Mouse (Mus musculus) limb, embryonic 11.5 days (tissue): ENCODE results near the gene Boll. TPM values are rescaled to one million over a fixed set of nuclear protein-coding genes. Genes with fewer than 3 reads are reported as not detected.

ENCODE experiments used
- ATAC-seq: fragments of 200-750 bp; cut with Nextera tagmentation; 2 replicates; pipeline ENCODE4 v1.8.0; 2017; ENCODE audit warnings: low read depth; ENCODE audit not compliant: insufficient number of reproducible peaks, low FRiP score, low TSS enrichment
- DNase-seq: peaks from one replicate; pipeline ENCODE4 v3.0.0-alpha.2; 2015; ENCODE audit warnings: low spot score
- H3K27ac ChIP-seq: fragments of 300-500 bp; sonication (generic); replicated peaks from 2 replicates; pipeline ENCODE4 v1.5.1; 2014; ENCODE audit warnings: low read depth, mild to moderate bottlenecking, low read length
- H3K27me3 ChIP-seq: fragments of 300-500 bp; sonication (generic); 2 replicates; pipeline ENCODE4 v1.6.1; 2014; ENCODE audit warnings: mild to moderate bottlenecking, low read length, mixed read lengths; ENCODE audit not compliant: control insufficient read depth, insufficient read depth
- H3K36me3 ChIP-seq: fragments of 300-500 bp; sonication (generic); 2 replicates; pipeline ENCODE4 v1.6.1; 2014; ENCODE audit warnings: mild to moderate bottlenecking, low read length, moderate library complexity, mixed read lengths; ENCODE audit not compliant: control insufficient read depth, insufficient read depth
- H3K4me1 ChIP-seq: fragments of 300-500 bp; sonication (generic); 2 replicates; pipeline ENCODE4 v1.6.1; 2014; ENCODE audit warnings: low read length, mixed read lengths; ENCODE audit not compliant: control insufficient read depth, insufficient read depth
- H3K4me2 ChIP-seq: fragments of 300-500 bp; sonication (generic); 2 replicates; pipeline ENCODE4 v1.6.1; 2014; ENCODE audit warnings: low read depth, mild to moderate bottlenecking, moderate library complexity; ENCODE audit not compliant: severe bottlenecking
- H3K4me3 ChIP-seq: fragments of 300-500 bp; sonication (generic); 2 replicates; pipeline ENCODE4 v1.5.1; 2014; ENCODE audit warnings: low read depth, low read length
- H3K9ac ChIP-seq: fragments of 300-500 bp; sonication (generic); 2 replicates; pipeline ENCODE4 v1.6.1; 2014; ENCODE audit warnings: mild to moderate bottlenecking, low read length
- H3K9me3 ChIP-seq: fragments of 300-500 bp; sonication (generic); 2 replicates; pipeline ENCODE4 v1.6.1; 2016; ENCODE audit warnings: low read length; ENCODE audit not compliant: control insufficient read depth
- WGBS: fragments of 180-500 bp; shearing (Covaris S2); extraction: QIAGEN DNeasy Blood & Tissue Kit; methylation state at CpG from one replicate; pipeline ENCODE4 v1.1.7; 2014; 5-methylcytosine and 5-hydroxymethylcytosine counted together
- polyA plus RNA-seq: library from polyadenylated mRNA; unstranded; fragments of >200 nt; fragmentation: Nextera tagmentation; extraction: Ambion mirVana; gene quantifications from 2 replicates; pipeline ENCODE4 v1.2.1, GENCODE M21; 2014

Boll gene
- polyA plus RNA-seq: 0.43 TPM in 1 of 2 replicates, not detected in the other

DNA sequence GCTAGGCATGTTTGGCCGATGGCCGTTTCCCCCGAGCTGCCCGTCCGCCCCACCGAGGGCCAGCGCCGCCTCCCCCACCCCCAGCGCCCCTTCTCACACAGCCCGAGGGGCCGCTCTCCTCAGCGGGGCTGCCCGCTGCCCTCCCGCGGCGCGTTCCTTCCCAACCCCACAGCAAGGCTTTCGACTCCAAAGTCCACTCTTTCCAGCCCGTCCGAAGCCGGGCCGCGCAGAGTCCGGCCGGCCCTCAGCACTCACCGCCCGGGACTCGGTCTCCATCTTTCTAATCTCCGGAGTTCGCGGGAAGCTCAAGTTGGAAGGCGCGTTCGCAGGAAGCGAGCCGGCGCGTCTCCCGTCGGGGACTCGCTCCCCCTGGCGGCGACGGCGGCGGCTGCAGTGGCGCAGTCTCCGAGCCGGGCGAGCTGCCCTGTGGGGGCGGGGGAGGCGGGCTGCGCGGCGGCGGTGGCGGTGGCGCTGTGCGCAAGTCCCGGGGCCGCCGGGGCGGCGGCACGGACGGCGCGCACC is at the start of gene Boll:
Boll (minus strand) TSS at position 426 of the 522 bp plus-strand sequence.
- WGBS: 14% methylated on average over 68 of the region's 68 CpGs
- H3K4me1 ChIP-seq: no peaks in the 10 kb centered on the region
- no peaks in the 10 kb centered on the region for H3K36me3 ChIP-seq
- peak within 1 kb of the TSS; percentile 47 for H3K4me2 ChIP-seq
- H3K9me3 ChIP-seq: peaks cover 6% of the 10 kb centered on the region; the same call in 1 of the 2 replicates
- H3K9ac ChIP-seq: no peak within 1 kb of the TSS
- peak within 1 kb of the TSS; percentile 38 for H3K4me3 ChIP-seq
- H3K27ac ChIP-seq: no peak within 1 kb of the TSS
- DNase-seq: peak; percentile 86
- peak; percentile 79 for ATAC-seq
- peaks cover 18% of the 10 kb centered on the region for H3K27me3 ChIP-seq

DNA sequence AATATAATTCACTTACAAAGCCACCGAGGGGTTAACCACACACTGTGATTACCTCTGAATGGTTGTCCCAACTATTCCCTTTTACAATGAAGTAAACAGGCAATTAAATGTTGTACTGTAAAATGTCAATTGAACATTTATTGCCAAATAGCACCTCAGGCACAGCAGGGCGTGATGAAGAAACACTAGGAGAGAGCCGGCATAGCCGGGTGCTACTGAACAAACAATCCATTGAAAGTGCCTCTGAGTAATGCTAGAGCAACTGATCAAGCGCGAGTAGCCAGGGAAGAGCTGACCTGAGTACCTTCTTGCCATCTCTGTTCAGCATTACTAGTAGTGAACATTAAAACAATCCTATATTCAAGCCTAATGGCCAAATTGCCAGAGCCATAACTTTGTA is 49.3 kb upstream of the Boll start:
- no peak overlapping the region for H3K9ac ChIP-seq
- no peak overlapping the region for H3K4me2 ChIP-seq
- H3K9me3 ChIP-seq: no peaks in the 10 kb centered on the region
- H3K36me3 ChIP-seq: no peaks in the 10 kb centered on the region
- H3K4me1 ChIP-seq: no peaks in the 10 kb centered on the region
- ATAC-seq (no peak), DNase-seq (no peak)
- H3K27ac ChIP-seq: no peak overlapping the region
- H3K4me3 ChIP-seq: no peak overlapping the region
- H3K27me3 ChIP-seq: no peaks in the 10 kb centered on the region
- 40% methylated on average over 6 of the region's 6 CpGs for WGBS

DNA sequence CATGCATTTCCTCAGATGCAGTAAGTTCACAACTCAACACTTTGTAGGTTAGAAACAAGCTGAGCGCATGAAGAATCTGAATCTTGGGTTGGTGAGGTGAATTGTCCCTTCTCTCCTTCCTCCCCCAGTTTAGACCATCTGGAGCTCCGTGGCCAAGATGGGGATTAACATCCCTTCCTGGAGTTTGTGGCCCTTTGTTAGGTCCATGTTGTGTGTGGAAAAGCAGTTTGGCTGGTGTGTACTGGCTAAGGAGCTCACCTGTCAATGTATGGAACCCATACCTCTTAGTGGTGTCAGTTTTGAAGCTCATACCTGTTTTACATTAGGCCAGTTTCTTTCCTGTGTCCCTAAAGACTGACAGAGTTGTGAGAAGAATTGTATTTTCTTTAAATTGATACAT is 47.8 kb upstream of the Boll start:
- 87% methylated on average over 2 of the region's 2 CpGs for WGBS
- no peak for ATAC-seq
- H3K27me3 ChIP-seq: 0 out of 2 replicates have a peak, but pooled peaks cover 2% of the 10 kb centered on the region
- DNase-seq: no peak
- no peaks in the 10 kb centered on the region for H3K4me1 ChIP-seq
- H3K36me3 ChIP-seq: no peaks in the 10 kb centered on the region
- no peak overlapping the region for H3K4me2 ChIP-seq
- H3K9me3 ChIP-seq: no peaks in the 10 kb centered on the region
- H3K27ac ChIP-seq: no peak overlapping the region
- no peak overlapping the region for H3K9ac ChIP-seq
- no peak overlapping the region for H3K4me3 ChIP-seq

DNA sequence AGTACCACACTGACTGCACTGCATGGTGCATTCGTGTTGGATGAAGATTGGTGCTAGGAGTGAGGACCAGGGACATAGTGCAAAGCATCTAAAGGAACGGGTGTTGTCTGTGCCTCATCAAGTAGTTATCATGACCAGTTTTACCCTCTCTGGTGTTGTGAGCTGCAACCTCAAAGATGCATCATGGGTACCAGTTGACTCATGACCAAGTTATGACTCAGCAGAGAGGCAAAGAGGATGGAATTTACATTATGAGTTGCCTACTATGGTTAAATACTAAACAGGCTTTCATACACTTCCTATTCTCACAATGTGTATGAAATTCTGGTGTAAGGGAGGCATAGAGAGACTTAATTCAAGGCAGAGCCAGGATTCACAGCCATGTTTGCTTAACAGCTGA is 47.4 kb upstream of the Boll start:
- Histone ChIP-seq H3K27me3 (0 out of 2 replicates have a peak, but pooled peaks cover 2% of the 10 kb centered on the region), H3K4me3 (no peak overlapping the region), H3K9me3 (no peaks in the 10 kb centered on the region), H3K9ac (no peak overlapping the region), H3K36me3 (no peaks in the 10 kb centered on the region), H3K4me2 (no peak overlapping the region), H3K27ac (no peak overlapping the region), H3K4me1 (no peaks in the 10 kb centered on the region)
- no peak for DNase-seq
- no peak for ATAC-seq
- WGBS: 80% methylated on average over 2 of the region's 2 CpGs

DNA sequence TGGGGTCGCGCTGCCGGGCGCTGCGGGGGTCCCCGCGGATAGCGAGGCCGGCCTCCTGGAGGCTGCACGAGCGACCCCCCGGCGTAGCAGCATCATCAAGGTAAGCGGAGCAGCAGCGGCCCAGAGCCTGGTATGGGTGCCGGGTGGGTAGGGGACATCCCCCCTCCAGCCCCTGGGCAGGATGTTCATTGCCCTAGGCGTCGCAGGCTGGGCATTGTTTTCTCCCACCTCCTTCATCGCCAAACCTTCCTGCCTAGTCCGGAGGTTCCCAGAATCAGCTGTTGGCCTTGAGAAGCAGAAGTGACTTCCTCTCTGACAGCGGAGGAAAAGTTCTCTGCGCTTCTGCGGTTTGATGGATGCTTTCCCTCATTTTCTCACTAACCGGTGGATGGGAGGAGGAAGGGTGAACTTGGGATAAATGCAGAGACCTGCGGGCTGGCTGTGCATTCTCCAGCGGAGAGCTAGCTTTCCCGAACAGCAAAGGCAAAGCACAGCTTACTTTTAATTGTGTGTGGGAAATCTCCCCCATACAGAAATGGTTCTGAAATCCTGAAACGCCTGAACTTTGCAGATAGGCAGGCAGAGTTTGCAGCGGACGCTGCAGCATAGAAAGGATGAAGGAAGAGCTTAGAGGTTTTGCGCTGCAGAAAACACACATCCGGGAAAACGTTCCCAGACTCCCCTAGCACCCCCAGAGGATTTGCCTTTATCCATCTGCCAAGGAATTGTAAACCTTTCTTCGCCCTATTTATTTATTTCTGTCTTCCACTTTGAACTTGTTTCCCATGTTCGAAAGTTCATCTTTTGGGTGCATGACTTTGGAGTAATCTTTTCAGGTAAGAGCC is 43.5 kb upstream of the Boll start:
- Histone ChIP-seq H3K27ac (no peak overlapping the region), H3K4me2 (peak overlapping the region; percentile 94), H3K27me3 (0 out of 2 replicates have a peak, but pooled peaks cover 2% of the 10 kb centered on the region), H3K4me1 (no peaks in the 10 kb centered on the region), H3K9ac (peak overlapping the region; percentile 28), H3K4me3 (peak overlapping the region; percentile 48), H3K36me3 (no peaks in the 10 kb centered on the region), H3K9me3 (no peaks in the 10 kb centered on the region)
- no peak for ATAC-seq
- WGBS: 3% methylated on average over 34 of the region's 35 CpGs
- DNase-seq: peak; percentile 47

DNA sequence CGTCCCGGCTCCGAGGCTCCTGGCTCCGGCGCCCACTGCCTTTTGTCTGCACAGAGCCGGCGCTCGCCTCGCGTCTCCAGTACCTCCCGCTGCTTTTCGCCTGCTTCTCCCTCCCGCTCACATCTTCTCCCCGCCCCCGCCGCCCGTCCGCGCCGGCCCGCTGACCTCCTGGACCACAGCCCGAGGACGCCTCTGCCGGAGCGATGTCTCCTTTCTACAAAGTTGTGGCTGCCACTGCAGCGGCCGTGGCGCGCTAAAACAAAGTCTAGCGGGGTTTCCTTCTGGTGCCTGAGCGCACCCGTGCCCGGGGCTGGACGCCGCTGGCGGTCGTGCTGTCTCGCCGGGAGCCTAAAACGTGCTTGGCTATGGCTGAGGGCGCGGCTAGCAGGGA is 42.7 kb upstream of the Boll start:
- Histone ChIP-seq H3K27ac (no peak overlapping the region), H3K9ac (peak overlapping the region; percentile 28), H3K4me1 (no peaks in the 10 kb centered on the region), H3K4me2 (peak overlapping the region; percentile 94), H3K27me3 (0 out of 2 replicates have a peak, but pooled peaks cover 2% of the 10 kb centered on the region), H3K9me3 (no peaks in the 10 kb centered on the region), H3K36me3 (no peaks in the 10 kb centered on the region), H3K4me3 (peak overlapping the region; percentile 48)
- ATAC-seq (peak; percentile 48), DNase-seq (no peak)
- WGBS: under 1% methylated on average over 42 of the region's 42 CpGs

DNA sequence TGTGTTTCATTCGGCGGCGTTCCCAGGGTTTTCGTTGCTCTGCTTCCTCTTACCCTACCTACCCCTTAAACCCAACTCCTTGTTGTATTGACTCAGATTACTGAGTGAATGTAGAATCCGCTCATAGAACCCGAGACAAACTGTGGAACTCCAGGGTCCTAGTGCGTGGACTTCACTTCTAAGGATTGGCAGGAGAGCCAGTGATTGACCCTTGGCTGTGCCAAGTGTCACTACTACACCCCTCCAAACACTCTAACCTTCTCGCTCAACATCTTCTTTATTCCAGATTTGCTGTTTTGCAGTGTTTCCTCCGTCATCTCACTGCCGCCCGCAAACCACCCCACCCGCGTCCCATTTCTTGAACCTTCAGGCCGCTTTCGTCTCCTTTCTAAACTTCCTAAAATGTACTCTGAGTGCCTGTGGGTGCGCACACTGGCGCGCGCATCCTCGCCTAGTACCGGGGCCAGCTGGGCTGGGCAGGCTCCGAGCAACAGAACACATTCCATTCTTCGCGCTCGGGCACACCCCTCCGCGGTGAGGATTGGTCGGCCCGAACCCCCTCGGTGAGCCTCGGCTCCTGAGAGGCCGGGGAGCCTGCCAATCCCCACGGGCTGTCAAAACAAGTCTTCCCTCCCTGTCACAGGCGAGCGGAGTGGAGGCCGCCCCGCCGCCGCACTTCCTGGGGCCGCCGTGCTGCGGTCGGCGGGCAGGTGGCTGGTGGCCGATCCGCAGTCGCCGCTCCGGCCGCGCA is 42.2 kb upstream of the Boll start, which contains the start of gene Plcl1:
Plcl1 (plus strand) TSS at position 650 of the 751 bp plus-strand sequence.
- WGBS: 4% methylated on average over 45 of the region's 51 CpGs

DNA sequence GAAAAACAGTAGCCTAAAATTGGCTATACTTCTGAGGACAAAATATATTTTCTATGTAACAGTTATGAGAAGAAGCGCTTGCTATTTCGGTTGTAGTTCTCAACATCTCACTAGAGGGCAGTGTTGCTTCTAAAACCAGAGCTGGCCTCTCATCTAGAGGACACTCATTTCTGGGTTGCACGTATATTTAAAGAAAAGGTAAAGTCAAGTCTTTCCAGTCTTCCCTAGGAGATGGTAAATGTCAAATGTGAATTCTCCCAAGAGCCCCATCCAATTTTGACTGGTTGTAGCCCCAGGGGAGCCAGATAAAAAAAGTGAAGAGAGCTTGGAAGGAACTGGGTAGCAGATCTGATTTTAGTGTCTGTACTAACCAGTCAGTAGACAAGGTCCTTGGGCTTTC is 41.2 kb upstream of the Boll start:
- no peak overlapping the region for H3K4me2 ChIP-seq
- no peak overlapping the region for H3K9ac ChIP-seq
- ATAC-seq: no peak
- peak; percentile 56 for DNase-seq
- no peaks in the 10 kb centered on the region for H3K4me1 ChIP-seq
- H3K27ac ChIP-seq: no peak overlapping the region
- H3K4me3 ChIP-seq: no peak overlapping the region
- 2% methylated on average over 3 of the region's 3 CpGs for WGBS
- 0 out of 2 replicates have a peak, but pooled peaks cover 2% of the 10 kb centered on the region for H3K27me3 ChIP-seq
- H3K36me3 ChIP-seq: no peaks in the 10 kb centered on the region
- no peaks in the 10 kb centered on the region for H3K9me3 ChIP-seq

More for the DNA sequence above, 42.2 kb upstream of the Boll start, which contains the start of gene Plcl1:
- no peak within 1 kb of the TSS for H3K27ac ChIP-seq
- H3K36me3 ChIP-seq: no peaks in the 10 kb centered on the region
- H3K27me3 ChIP-seq: 0 out of 2 replicates have a peak, but pooled peaks cover 2% of the 10 kb centered on the region
- DNase-seq (peak; percentile 93), ATAC-seq (peak; percentile 97)
- H3K4me1 ChIP-seq: no peaks in the 10 kb centered on the region
- peak within 1 kb of the TSS; percentile 94 for H3K4me2 ChIP-seq
- H3K9ac ChIP-seq: peak within 1 kb of the TSS; percentile 28
- H3K4me3 ChIP-seq: peak within 1 kb of the TSS; percentile 48
- H3K9me3 ChIP-seq: no peaks in the 10 kb centered on the region
